Mouse (Mus musculus): Measurements from ENCODE around the gene Cir1. TPM values are rescaled to one million over a fixed set of nuclear protein-coding genes. Genes with fewer than 3 reads are reported as not detected.

Cir1 gene
- polyA plus RNA-seq, 1 experiment from 2014 or later = 29.2 TPM

DNA sequence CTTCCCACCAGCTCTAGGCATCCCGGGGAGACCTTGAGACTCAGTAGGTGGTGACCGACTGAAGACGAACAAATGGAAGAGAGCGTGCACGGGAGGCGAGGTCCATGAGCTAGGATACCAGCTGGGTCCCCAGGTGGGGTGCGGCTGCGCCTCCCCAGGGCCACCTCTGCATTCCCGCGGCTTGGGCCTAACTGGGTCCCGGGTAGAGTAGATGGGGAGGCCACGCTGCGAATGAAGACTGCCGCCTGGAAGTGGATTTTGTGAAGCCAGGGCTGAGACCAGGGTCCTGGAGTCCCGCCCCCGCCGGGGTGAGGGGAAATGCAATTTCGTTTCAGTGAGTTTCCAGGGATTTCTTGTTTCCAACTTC, 34.8 kb downstream of the Cir1 start:
- no peaks in the 10 kb centered on the region for H3K36me3 ChIP-seq
- no peaks in the 10 kb centered on the region for H3K9me3 ChIP-seq
- 0% methylated on average over 18 of the region's 18 CpGs for WGBS
- H3K4me3 ChIP-seq = peak overlapping the region; percentile 24
- H3K27ac ChIP-seq (replicated peaks) = peak overlapping the region; percentile 67; the same call in 1 of the 2 replicates
- H3K4me1 ChIP-seq (replicated peaks) = peaks cover 48% of the 10 kb centered on the region
- ATAC-seq (ENCODE audit: low read depth) = no peak
- H3K27me3 ChIP-seq = peaks cover 86% of the 10 kb centered on the region
- H3K9ac ChIP-seq = peak overlapping the region; percentile 34; the same call in 1 of the 2 replicates
- peak overlapping the region; percentile 34 for H3K4me2 ChIP-seq

DNA sequence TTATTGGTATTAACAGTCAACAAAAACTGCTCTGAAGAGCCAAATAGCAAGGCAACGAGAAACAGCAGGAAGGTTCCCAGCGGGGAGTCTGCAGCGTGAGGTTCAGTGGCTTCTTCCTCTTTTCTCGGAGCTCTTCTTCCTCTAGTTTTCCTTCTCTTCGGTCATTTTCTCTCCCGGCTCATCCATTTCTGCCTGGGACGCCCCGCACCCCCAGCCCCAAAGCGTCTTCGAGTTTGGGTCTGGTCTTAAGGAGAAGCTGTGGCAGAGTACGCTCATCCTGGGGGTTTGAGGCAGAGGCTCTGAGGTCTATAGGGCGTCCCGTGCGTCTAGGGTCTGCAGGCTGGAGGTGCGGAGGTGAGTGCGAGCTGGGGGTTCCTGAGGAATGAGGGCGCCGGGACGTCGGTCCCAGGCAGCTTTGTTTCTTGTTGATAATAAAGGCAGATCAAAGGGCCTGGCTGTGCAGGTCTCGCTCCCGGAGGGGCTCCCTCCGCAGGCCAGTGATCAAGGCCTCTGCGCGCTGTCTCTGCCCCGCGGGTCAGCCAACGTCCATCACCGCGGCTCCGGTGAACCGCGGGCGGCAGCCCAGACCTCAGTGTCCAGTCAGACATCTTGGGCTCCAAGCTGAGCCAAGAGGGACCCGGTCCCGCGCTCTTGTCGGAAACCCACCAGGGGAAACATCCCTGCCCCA, 35.3 kb downstream of the Cir1 start:
- H3K4me2 ChIP-seq = peak overlapping the region; percentile 34
- WGBS = under 1% methylated on average over 38 of the region's 38 CpGs
- H3K4me1 ChIP-seq (replicated peaks) = peaks cover 53% of the 10 kb centered on the region
- H3K36me3 ChIP-seq = no peaks in the 10 kb centered on the region
- peak overlapping the region; percentile 67 for H3K27ac ChIP-seq (replicated peaks)
- peak overlapping the region; percentile 27 for H3K9ac ChIP-seq
- ATAC-seq (ENCODE audit: low read depth) = no peak
- no peaks in the 10 kb centered on the region for H3K9me3 ChIP-seq
- peaks cover 87% of the 10 kb centered on the region for H3K27me3 ChIP-seq
- H3K4me3 ChIP-seq = peak overlapping the region; percentile 24

- Histone ChIP-seq H3K27ac (replicated peaks) (no peak overlapping the region), H3K9ac (no peak overlapping the region), H3K9me3 (no peaks in the 10 kb centered on the region), H3K4me2 (no peak overlapping the region), H3K27me3 (peaks cover 87% of the 10 kb centered on the region), H3K36me3 (no peaks in the 10 kb centered on the region), H3K4me3 (peak overlapping the region; percentile 4; the same call in 1 of the 2 replicates), H3K4me1 (replicated peaks) (peaks cover 59% of the 10 kb centered on the region)
- 0% methylated on average over 6 of the region's 6 CpGs for WGBS
- ATAC-seq (ENCODE audit: low read depth) = no peak
These were observed 36.3 kb downstream of the Cir1 start for GRCm38 (mm10) chr2:73276141-73276571.

DNA sequence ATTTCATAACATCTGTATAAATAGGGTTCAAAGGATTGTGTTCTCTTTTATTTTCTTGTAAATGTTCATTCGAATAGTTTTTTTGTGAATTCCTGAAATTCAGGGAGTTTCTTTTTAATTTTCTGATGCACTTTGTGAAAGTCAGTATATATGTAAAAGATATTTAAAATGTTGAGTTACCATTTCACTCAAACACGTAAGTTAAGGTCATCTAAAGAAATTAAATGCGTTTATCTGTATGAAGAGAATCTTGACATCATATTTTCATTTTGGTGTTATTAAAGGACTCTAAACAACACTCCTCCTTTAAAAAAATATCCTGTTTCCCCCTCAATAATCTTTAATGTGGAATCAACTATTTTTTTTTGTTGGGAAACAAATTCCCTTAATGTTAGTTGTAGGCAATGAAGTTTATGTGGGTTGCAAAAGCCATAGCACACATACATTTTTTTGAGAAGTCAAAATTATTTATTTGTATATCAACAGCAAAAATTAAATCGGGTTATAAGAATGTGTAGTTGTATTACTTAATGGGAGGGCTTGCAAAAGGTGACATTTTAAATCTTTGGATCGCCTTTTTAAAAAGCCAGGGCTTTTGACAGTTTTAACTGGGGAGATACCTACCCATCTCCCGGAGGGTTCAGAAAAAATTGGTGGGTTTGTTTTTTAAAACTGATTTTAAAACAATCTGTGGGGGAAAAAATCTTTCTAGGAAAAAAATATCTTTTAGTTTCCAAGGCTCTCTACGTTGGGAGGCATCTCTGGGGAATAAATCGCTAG, 37.0 kb downstream of the Cir1 start:
- Histone ChIP-seq H3K9ac (no peak overlapping the region), H3K36me3 (no peaks in the 10 kb centered on the region), H3K9me3 (no peaks in the 10 kb centered on the region), H3K4me1 (replicated peaks) (peaks cover 60% of the 10 kb centered on the region), H3K4me2 (no peak overlapping the region), H3K27me3 (peaks cover 87% of the 10 kb centered on the region), H3K27ac (replicated peaks) (no peak overlapping the region), H3K4me3 (0 out of 2 replicates have a peak overlapping the region, but pooled peaks have one; percentile 4)
- 10% methylated on average over 8 of the region's 8 CpGs for WGBS
- no peak for ATAC-seq (ENCODE audit: low read depth)

- Histone ChIP-seq H3K9ac (peak overlapping the region; percentile 62), H3K9me3 (no peaks in the 10 kb centered on the region), H3K4me1 (replicated peaks) (peaks cover 57% of the 10 kb centered on the region), H3K27me3 (peaks cover 88% of the 10 kb centered on the region), H3K36me3 (no peaks in the 10 kb centered on the region), H3K27ac (replicated peaks) (0 out of 2 replicates have a peak overlapping the region, but pooled peaks have one; percentile 9), H3K4me2 (peak overlapping the region; percentile 53), H3K4me3 (peak overlapping the region; percentile 41)
- no peak for ATAC-seq (ENCODE audit: low read depth)
- under 1% methylated on average over 88 of the region's 88 CpGs for WGBS
These were observed 38.2 kb downstream of the Cir1 start for GRCm38 (mm10) chr2:73274119-73274920.

GRCm38 (mm10) chr2:73273249-73274118, 39.0 kb downstream of the Cir1 start:
- Histone ChIP-seq H3K4me2 (peak overlapping the region; percentile 53), H3K9ac (peak overlapping the region; percentile 62), H3K36me3 (no peaks in the 10 kb centered on the region), H3K4me1 (replicated peaks) (peaks cover 49% of the 10 kb centered on the region), H3K9me3 (no peaks in the 10 kb centered on the region), H3K4me3 (peak overlapping the region; percentile 41), H3K27ac (replicated peaks) (peak overlapping the region; percentile 28; the same call in 1 of the 2 replicates), H3K27me3 (peaks cover 88% of the 10 kb centered on the region)
- peak; percentile 27; the same call in 1 of the 2 replicates for ATAC-seq (ENCODE audit: low read depth)
- under 1% methylated on average over 96 of the region's 110 CpGs for WGBS

GRCm38 (mm10) chr2:73272351-73273248, 39.9 kb downstream of the Cir1 start:
- Histone ChIP-seq H3K27me3 (peaks cover 91% of the 10 kb centered on the region), H3K36me3 (no peaks in the 10 kb centered on the region), H3K9me3 (no peaks in the 10 kb centered on the region), H3K4me1 (replicated peaks) (peaks cover 47% of the 10 kb centered on the region), H3K4me2 (peak overlapping the region; percentile 53), H3K9ac (peak overlapping the region; percentile 62), H3K4me3 (peak overlapping the region; percentile 41), H3K27ac (replicated peaks) (peak overlapping the region; percentile 28; the same call in 1 of the 2 replicates)
- under 1% methylated on average over 54 of the region's 55 CpGs for WGBS
- ATAC-seq (ENCODE audit: low read depth) = no peak

GRCm38 (mm10) chr2:73271459-73272161, 40.9 kb downstream of the Cir1 start, which contains the start of gene Sp9:
Gene Sp9, plus strand, starts transcription at chr2:73271925.
- Histone ChIP-seq H3K4me2 (peak within 1 kb of the TSS; percentile 53), H3K9me3 (no peaks in the 10 kb centered on the region), H3K4me1 (replicated peaks) (peaks cover 39% of the 10 kb centered on the region), H3K4me3 (peak within 1 kb of the TSS; percentile 41), H3K9ac (peak within 1 kb of the TSS; percentile 62), H3K27me3 (peaks cover 90% of the 10 kb centered on the region), H3K27ac (replicated peaks) (0 out of 2 replicates have a peak within 1 kb of the TSS, but pooled peaks have one; percentile 28), H3K36me3 (no peaks in the 10 kb centered on the region)
- WGBS = under 1% methylated on average over 48 of the region's 48 CpGs
- ATAC-seq (ENCODE audit: low read depth) = peak; percentile 82

DNA sequence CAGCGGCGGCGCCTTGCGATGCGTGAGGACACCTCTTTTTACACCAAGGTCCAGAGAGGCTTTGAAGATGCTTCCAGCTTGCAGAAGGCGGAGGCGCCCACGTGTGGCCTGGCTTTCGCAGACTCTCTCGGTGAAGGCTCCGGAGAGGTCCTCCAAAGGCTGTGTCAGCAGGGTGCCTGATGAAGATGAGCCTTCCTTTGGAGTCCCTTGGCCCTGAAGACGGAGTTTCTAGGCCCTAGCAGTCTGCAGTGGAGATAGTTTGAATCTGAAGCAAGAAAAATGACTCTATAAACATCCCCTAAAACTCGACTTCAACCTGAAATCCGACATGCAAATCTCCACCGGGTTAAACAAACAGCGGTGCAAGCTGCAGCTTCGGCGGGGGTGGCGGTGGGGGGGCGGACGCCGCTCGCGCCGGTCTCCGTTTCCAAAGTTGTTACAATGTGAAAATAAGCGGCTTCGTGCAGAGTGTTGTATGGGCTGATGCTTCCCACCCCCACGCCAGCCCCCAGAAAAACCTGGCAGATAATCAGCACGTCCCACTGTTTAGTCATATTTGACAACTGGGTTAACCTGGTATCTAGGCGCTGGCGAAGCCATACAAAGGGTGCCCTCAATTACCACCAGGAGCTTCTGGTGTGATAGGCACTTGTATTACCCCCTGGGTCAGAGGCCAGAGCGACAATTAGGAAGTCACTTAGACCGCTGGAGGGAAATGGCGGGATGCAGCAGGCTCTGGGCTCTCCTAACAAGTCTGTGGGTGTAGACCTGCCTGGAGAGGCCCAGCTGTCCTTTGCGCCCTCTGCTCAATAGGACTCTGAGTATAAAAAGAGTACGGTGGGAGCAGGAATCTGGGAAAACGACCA, 41.7 kb downstream of the Cir1 start:
- no peak overlapping the region for H3K9ac ChIP-seq
- no peak for ATAC-seq (ENCODE audit: low read depth)
- H3K4me3 ChIP-seq = 0 out of 2 replicates have a peak overlapping the region, but pooled peaks have one; percentile 2
- H3K27ac ChIP-seq (replicated peaks) = no peak overlapping the region
- peaks cover 91% of the 10 kb centered on the region for H3K27me3 ChIP-seq
- under 1% methylated on average over 38 of the region's 38 CpGs for WGBS
- peaks cover 39% of the 10 kb centered on the region for H3K4me1 ChIP-seq (replicated peaks)
- H3K9me3 ChIP-seq = no peaks in the 10 kb centered on the region
- peak overlapping the region; percentile 53 for H3K4me2 ChIP-seq
- H3K36me3 ChIP-seq = no peaks in the 10 kb centered on the region
